Mouse (Mus musculus): ENCODE measurements around the gene Hoxb9.

DNA sequence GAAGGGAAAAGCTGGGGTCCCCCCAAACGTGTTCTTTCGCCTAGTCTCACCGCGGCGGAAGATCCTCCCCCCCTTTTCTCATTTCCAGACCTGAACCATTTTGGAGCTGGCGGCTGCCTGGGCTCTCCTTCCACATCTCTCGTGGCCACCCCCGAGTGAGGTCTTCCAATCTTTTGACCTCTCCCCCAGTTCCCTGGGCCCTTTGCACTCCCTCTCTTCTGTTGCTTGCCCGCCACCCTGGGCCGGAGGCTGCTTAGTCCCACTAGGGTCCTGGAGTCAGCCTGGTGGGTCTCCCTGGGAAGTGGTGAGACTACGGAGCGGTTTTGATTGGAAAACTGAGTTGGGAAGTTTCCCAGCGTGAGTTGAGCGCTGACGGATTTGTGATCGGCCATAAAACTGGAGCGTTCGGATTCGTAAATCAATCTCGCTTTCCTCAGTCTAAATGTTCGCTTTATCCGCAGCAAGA is 54.5 kb downstream of the Hoxb9 start:
- TF ChIP-seq POLR2A (IDR thresholded peaks at IDR 0.05; ENCODE audit: low read depth, low read length) (no peak), CTCF (conservative IDR thresholded peaks at IDR 0.05; ENCODE audit: insufficient read depth, insufficient read length, low read depth, low read length) (no peak)
